Mouse (Mus musculus) heart, embryonic 11.5 days (tissue): ENCODE measurements around the gene Vps39. TPM values are rescaled to one million over a fixed set of nuclear protein-coding genes. Genes with fewer than 3 reads are reported as not detected.

Source experiments
- ATAC-seq: fragments of 200-750 bp; cut with Nextera tagmentation; replicated peaks from 2 replicates; pipeline ENCODE4 v1.8.0; 2017; ENCODE audit warnings: moderate library complexity; ENCODE audit not compliant: insufficient number of reproducible peaks, low FRiP score, low TSS enrichment
- H3K27ac ChIP-seq: fragments of 300-500 bp; sonication (generic); 2 replicates; pipeline ENCODE4 v1.5.1; 2014; ENCODE audit warnings: mild to moderate bottlenecking, low read depth, low read length
- H3K27me3 ChIP-seq: fragments of 300-500 bp; sonication (generic); 2 replicates; pipeline ENCODE4 v1.6.1; 2014; ENCODE audit warnings: mild to moderate bottlenecking, low read length, mixed read lengths; ENCODE audit not compliant: control insufficient read depth, insufficient read depth
- H3K36me3 ChIP-seq: fragments of 300-500 bp; sonication (generic); 2 replicates; pipeline ENCODE4 v1.6.1; 2014; ENCODE audit warnings: mild to moderate bottlenecking, low read length, moderate library complexity, mixed read lengths; ENCODE audit not compliant: control insufficient read depth, insufficient read depth
- H3K4me1 ChIP-seq: fragments of 300-500 bp; sonication (generic); 2 replicates; pipeline ENCODE4 v1.6.1; 2014; ENCODE audit warnings: low read length; ENCODE audit not compliant: control insufficient read depth, insufficient read depth
- H3K4me2 ChIP-seq: fragments of 300-500 bp; sonication (generic); 2 replicates; pipeline ENCODE4 v1.6.1; 2014; ENCODE audit warnings: mild to moderate bottlenecking, moderate library complexity
- H3K4me3 ChIP-seq: fragments of 300-500 bp; sonication (generic); 2 replicates; pipeline ENCODE4 v1.5.1; 2014; ENCODE audit warnings: low read depth, low read length
- H3K9ac ChIP-seq: fragments of 300-500 bp; sonication (generic); 2 replicates; pipeline ENCODE4 v1.6.1; 2014; ENCODE audit warnings: mild to moderate bottlenecking, low read depth, low read length, moderate library complexity
- H3K9me3 ChIP-seq: fragments of 300-500 bp; sonication (generic); replicated peaks from 2 replicates; pipeline ENCODE4 v1.6.1; 2016; ENCODE audit warnings: low read length; ENCODE audit not compliant: control insufficient read depth
- WGBS: fragments of 180-500 bp; shearing (Covaris S2); extraction: QIAGEN DNeasy Blood & Tissue Kit; methylation state at CpG from one replicate; pipeline ENCODE4 v1.1.7; 2014; ENCODE audit not compliant: insufficient replicate concordance; 5-methylcytosine and 5-hydroxymethylcytosine counted together
- polyA plus RNA-seq: library from polyadenylated mRNA; unstranded; fragments of >200 nt; fragmentation: Nextera tagmentation; extraction: Ambion mirVana; gene quantifications from 2 replicates; pipeline ENCODE4 v1.2.1, GENCODE M21; 2014

The Vps39 gene
- polyA plus RNA-seq, 1 experiment from 2014 or later: 19.1 TPM

GRCm38 (mm10) chr2:120288401-120288800, 64.5 kb downstream of the Vps39 start:
- no peaks in the 10 kb centered on the region for H3K9me3 ChIP-seq
- 79% methylated on average over 3 of the region's 3 CpGs for WGBS
- no peaks in the 10 kb centered on the region for H3K36me3 ChIP-seq
- no peaks in the 10 kb centered on the region for H3K4me1 ChIP-seq
- no peak for ATAC-seq
- H3K27ac ChIP-seq: no peak overlapping the region
- no peak overlapping the region for H3K4me3 ChIP-seq
- no peaks in the 10 kb centered on the region for H3K27me3 ChIP-seq
- no peak overlapping the region for H3K9ac ChIP-seq
- no peak overlapping the region for H3K4me2 ChIP-seq

GRCm38 (mm10) chr2:120285639-120286038, 67.3 kb downstream of the Vps39 start:
- Histone ChIP-seq H3K4me1 (no peaks in the 10 kb centered on the region), H3K27me3 (no peaks in the 10 kb centered on the region), H3K9ac (no peak overlapping the region), H3K27ac (no peak overlapping the region), H3K4me2 (no peak overlapping the region), H3K4me3 (no peak overlapping the region), H3K9me3 (no peaks in the 10 kb centered on the region), H3K36me3 (no peaks in the 10 kb centered on the region)
- WGBS: 73% methylated on average over 4 of the region's 4 CpGs
- no peak for ATAC-seq

DNA sequence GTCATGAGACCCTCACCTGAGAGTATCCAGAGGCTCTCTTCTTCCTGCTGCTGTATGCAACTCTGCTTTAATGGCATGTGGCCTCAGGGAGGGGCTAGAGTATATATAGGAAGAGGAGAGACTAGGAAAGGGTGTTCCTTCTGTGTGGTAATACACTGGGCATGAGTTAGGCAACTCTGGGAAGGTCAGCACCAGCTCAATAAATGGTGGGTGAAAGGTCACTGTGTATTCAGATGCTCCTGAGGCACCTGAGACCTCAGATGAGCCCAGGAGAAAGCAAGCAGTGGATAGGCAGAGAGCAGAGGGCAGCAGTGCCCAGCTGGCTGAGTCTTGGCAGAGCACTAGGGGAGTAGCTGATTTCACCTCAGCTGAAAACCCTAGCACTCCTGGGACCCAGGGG, 68.2 kb downstream of the Vps39 start:
- Histone ChIP-seq H3K4me2 (no peak overlapping the region), H3K27me3 (no peaks in the 10 kb centered on the region), H3K9ac (no peak overlapping the region), H3K27ac (no peak overlapping the region), H3K4me1 (no peaks in the 10 kb centered on the region), H3K36me3 (no peaks in the 10 kb centered on the region), H3K9me3 (no peaks in the 10 kb centered on the region), H3K4me3 (no peak overlapping the region)
- no peak for ATAC-seq

- H3K4me2 ChIP-seq: no peak overlapping the region
- no peak overlapping the region for H3K9ac ChIP-seq
- H3K4me1 ChIP-seq: no peaks in the 10 kb centered on the region
- ATAC-seq: no peak
- no peak overlapping the region for H3K4me3 ChIP-seq
- no peaks in the 10 kb centered on the region for H3K27me3 ChIP-seq
- H3K36me3 ChIP-seq: no peaks in the 10 kb centered on the region
- no peaks in the 10 kb centered on the region for H3K9me3 ChIP-seq
- WGBS: 73% methylated on average over 5 of the region's 5 CpGs
- H3K27ac ChIP-seq: no peak overlapping the region
Observed at GRCm38 (mm10) chr2:120284094-120284493, 68.8 kb downstream of the Vps39 start.

DNA sequence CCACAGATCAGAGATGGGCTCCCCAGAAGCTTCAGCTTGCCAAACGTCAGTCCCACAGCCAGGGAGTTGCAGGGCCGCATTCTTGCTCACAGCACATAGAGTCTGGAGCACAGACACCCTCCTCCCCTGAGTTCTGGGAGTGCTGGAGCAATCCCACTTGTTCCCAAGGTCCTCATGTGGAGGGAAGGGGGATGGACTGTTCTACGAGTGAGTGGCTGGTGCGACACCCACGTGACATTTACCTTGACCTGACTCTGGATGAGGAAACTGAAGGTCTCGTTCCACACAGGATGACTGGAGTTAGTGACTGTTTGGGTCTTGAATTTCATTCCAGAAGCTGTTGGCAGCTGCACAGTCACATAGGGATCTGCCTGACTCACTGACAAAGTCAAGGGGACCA, 69.4 kb downstream of the Vps39 start:
- Histone ChIP-seq H3K27me3 (no peaks in the 10 kb centered on the region; the same call in 1 of the 2 replicates), H3K27ac (no peak overlapping the region), H3K4me3 (no peak overlapping the region), H3K4me1 (no peaks in the 10 kb centered on the region), H3K4me2 (no peak overlapping the region), H3K36me3 (no peaks in the 10 kb centered on the region), H3K9ac (no peak overlapping the region), H3K9me3 (no peaks in the 10 kb centered on the region)
- ATAC-seq: no peak
- WGBS: 46% methylated on average over 6 of the region's 6 CpGs

GRCm38 (mm10) chr2:120281221-120281620, 71.7 kb downstream of the Vps39 start:
- no peak overlapping the region for H3K4me2 ChIP-seq
- no peak overlapping the region for H3K27ac ChIP-seq
- H3K27me3 ChIP-seq: no peaks in the 10 kb centered on the region; the same call in 1 of the 2 replicates
- 50% methylated on average over 3 of the region's 3 CpGs for WGBS
- H3K9me3 ChIP-seq: no peaks in the 10 kb centered on the region
- no peaks in the 10 kb centered on the region for H3K36me3 ChIP-seq
- H3K4me3 ChIP-seq: no peak overlapping the region
- H3K9ac ChIP-seq: no peak overlapping the region
- H3K4me1 ChIP-seq: no peaks in the 10 kb centered on the region
- no peak for ATAC-seq

- H3K9ac ChIP-seq: no peak overlapping the region
- H3K9me3 ChIP-seq: no peaks in the 10 kb centered on the region
- H3K4me3 ChIP-seq: no peak overlapping the region
- H3K36me3 ChIP-seq: no peaks in the 10 kb centered on the region
- no peaks in the 10 kb centered on the region; the same call in 1 of the 2 replicates for H3K27me3 ChIP-seq
- no peak overlapping the region for H3K4me2 ChIP-seq
- H3K4me1 ChIP-seq: no peaks in the 10 kb centered on the region
- WGBS: 16% methylated on average over 8 of the region's 8 CpGs
- no peak for ATAC-seq
- H3K27ac ChIP-seq: no peak overlapping the region
Observed at GRCm38 (mm10) chr2:120279961-120280360, 73.0 kb downstream of the Vps39 start.

DNA sequence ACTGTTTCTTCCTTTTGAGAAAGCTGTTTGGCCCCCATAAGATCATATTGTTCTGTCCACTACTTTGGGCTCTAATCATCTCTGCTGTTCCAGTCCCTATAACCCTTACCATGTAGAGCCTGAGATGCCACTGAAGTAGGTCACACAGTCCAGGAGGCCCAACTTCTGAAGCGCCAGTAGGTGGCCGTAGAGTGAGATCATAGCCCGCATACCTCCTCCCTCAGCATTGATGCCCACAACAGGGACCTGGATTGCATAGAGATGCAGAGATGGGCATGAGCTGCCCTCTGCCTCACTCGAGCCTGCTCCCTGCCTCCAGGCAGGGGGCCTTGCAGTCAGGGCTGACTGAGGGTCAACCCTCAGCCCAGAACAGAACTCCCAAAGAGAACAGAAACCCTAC, 76.0 kb downstream of the Vps39 start:
- Histone ChIP-seq H3K4me3 (no peak overlapping the region), H3K4me1 (no peaks in the 10 kb centered on the region), H3K9me3 (no peaks in the 10 kb centered on the region), H3K27me3 (no peaks in the 10 kb centered on the region; the same call in 1 of the 2 replicates), H3K36me3 (no peaks in the 10 kb centered on the region), H3K9ac (no peak overlapping the region), H3K27ac (no peak overlapping the region), H3K4me2 (no peak overlapping the region)
- WGBS: 77% methylated on average over 4 of the region's 4 CpGs
- no peak for ATAC-seq

DNA sequence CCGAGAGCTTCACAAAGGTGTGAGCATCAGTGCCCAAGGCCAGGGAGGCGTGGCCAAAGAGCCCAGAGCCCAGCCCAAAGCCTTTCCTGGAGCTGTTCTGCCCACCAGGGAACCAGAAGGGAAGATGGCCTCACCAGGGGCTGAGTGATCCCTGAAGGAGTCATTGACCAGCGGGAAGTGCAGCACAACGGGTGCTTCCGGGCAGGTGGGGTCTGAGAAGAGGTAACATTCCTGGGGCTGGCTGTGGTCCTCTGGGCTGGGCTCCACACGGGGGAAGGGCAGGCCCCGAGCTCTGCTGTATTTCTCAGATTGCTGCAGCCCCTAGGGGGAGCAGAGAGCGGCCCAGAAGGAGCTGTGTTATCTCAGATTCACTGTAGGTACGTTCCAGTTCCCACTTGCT, 84.3 kb downstream of the Vps39 start:
- ATAC-seq: 0 out of 2 replicates have a peak, but pooled peaks have one; percentile 22
- H3K9me3 ChIP-seq: no peaks in the 10 kb centered on the region
- no peak overlapping the region for H3K27ac ChIP-seq
- peak overlapping the region; percentile 43; the same call in 1 of the 2 replicates for H3K9ac ChIP-seq
- no peaks in the 10 kb centered on the region; the same call in 1 of the 2 replicates for H3K4me1 ChIP-seq
- peaks cover 18% of the 10 kb centered on the region for H3K27me3 ChIP-seq
- WGBS: under 1% methylated on average over 9 of the region's 9 CpGs
- peak overlapping the region; percentile 53 for H3K4me2 ChIP-seq
- H3K4me3 ChIP-seq: 0 out of 2 replicates have a peak overlapping the region, but pooled peaks have one; percentile 5
- no peaks in the 10 kb centered on the region for H3K36me3 ChIP-seq
